Mouse (Mus musculus): ENCODE results near the gene Cyfip2.

- TF ChIP-seq CTCF (IDR thresholded peaks at IDR 0.05; ENCODE audit: low read depth) (no peak), EP300 (IDR thresholded peaks at IDR 0.05; ENCODE audit: low read depth) (no peak)
These were observed 36.5 kb downstream of the Cyfip2 start for GRCm38 (mm10) chr11:46276168-46276567.

All from liver, postnatal 0 days (tissue).